Mouse (Mus musculus): ENCODE data around the gene Tmem132a. TPM values are rescaled to one million over a fixed set of nuclear protein-coding genes. Genes with fewer than 3 reads are reported as not detected.

The Tmem132a gene
- polyA plus RNA-seq, 1 experiment from 2014 or later: 173 TPM

- Histone ChIP-seq H3K27ac (replicated peaks) (no peak overlapping the region), H3K9ac (replicated peaks) (no peak overlapping the region), H3K36me3 (peaks cover 49% of the 10 kb centered on the region), H3K4me2 (replicated peaks) (no peak overlapping the region), H3K4me1 (peaks cover 19% of the 10 kb centered on the region), H3K9me3 (no peaks in the 10 kb centered on the region), H3K4me3 (no peak overlapping the region), H3K27me3 (no peaks in the 10 kb centered on the region)
- 93% methylated on average over 8 of the region's 8 CpGs for WGBS
- no peak for ATAC-seq (replicated peaks)
These were observed 27.8 kb upstream of the Tmem132a start for GRCm38 (mm10) chr19:10897491-10897890.

DNA sequence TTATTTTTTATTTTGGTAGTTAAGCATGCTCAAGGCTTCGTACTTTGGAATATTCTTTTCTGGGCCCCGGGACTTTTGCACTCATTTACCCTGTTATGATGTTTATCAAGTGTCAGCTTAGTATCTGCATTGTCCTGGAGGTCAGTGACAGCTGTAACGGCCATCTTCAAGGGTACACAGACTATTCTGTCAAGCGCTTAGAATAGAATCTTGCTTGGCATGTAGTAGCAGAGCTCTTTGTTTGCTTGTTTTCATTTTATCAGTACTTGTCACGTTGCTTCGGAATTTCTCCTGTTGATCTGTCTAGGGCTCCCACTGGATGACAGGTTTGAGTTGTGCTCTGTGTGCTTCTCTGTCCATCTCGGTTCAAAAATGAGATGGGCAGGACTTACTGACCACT is 27.1 kb upstream of the Tmem132a start:
- Histone ChIP-seq H3K4me3 (peak overlapping the region; percentile 73), H3K4me2 (replicated peaks) (peak overlapping the region; percentile 80), H3K27ac (replicated peaks) (no peak overlapping the region), H3K9me3 (no peaks in the 10 kb centered on the region), H3K27me3 (no peaks in the 10 kb centered on the region), H3K36me3 (peaks cover 42% of the 10 kb centered on the region), H3K9ac (replicated peaks) (peak overlapping the region; percentile 89), H3K4me1 (peaks cover 19% of the 10 kb centered on the region)
- ATAC-seq (replicated peaks): no peak
- WGBS: 87% methylated on average over 7 of the region's 7 CpGs

GRCm38 (mm10) chr19:10895708-10896107 is 26.0 kb upstream of the Tmem132a start:
- Histone ChIP-seq H3K9me3 (no peaks in the 10 kb centered on the region), H3K4me1 (peaks cover 19% of the 10 kb centered on the region), H3K27me3 (no peaks in the 10 kb centered on the region), H3K27ac (replicated peaks) (peak overlapping the region; percentile 92), H3K36me3 (peaks cover 31% of the 10 kb centered on the region), H3K9ac (replicated peaks) (peak overlapping the region; percentile 89), H3K4me3 (peak overlapping the region; percentile 73), H3K4me2 (replicated peaks) (peak overlapping the region; percentile 80)
- WGBS: 2% methylated on average over 16 of the region's 16 CpGs
- no peak for ATAC-seq (replicated peaks)

DNA sequence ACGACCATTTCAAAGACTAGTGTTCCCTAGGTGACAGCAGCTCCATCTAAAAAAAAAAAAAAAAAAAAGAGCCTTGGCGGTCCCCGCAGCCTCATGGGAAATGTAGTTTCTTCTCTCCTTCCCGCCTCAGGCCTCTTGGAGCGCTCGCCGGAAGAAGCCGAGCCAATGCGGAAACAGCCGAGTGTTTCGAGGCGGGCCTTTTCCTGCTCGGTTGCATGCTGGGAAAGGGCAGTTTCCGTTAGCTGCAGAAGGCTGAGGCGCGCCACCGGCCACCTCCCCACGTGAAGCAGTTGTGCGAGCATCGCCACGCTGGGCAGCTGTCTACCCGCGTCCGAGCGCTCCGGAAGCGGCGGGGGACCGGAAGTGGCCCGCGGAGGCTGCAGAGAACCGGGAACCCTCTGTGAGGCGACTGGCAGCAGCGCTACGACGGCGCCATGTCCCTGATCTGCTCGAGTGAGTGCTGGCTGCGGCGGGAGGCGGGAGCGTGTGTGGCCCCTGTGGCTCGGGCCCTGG is 25.3 kb upstream of the Tmem132a start, which contains the start of gene Prpf19:
TSS of gene Prpf19 (plus strand) at position 216 of the 513 bp plus-strand sequence.
- Histone ChIP-seq H3K9ac (replicated peaks) (peak within 1 kb of the TSS; percentile 89), H3K4me3 (peak within 1 kb of the TSS; percentile 73), H3K4me1 (peaks cover 19% of the 10 kb centered on the region), H3K36me3 (peaks cover 24% of the 10 kb centered on the region), H3K27ac (replicated peaks) (peak within 1 kb of the TSS; percentile 92), H3K4me2 (replicated peaks) (peak within 1 kb of the TSS; percentile 80), H3K9me3 (no peaks in the 10 kb centered on the region), H3K27me3 (no peaks in the 10 kb centered on the region)
- under 1% methylated on average over 43 of the region's 43 CpGs for WGBS
- peak; percentile 97 for ATAC-seq (replicated peaks)

DNA sequence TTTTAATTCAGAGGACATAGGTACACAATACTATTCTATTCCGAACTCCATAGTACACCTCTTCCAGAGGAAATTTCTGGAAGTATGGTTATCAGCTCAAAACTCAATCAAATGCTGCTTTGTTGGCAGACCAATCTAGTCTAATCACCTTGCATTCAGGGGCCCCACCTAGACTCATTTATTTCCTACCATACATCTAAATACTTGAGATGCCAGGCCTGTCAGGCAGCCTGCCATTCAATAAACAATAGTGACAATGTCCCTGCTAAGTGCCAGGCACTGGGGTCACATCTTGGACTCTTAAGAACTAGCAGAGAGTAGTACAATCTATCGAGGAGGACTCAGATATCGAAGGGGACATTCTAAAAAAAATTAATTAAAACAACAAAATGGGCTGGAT is 22.5 kb upstream of the Tmem132a start:
- no peaks in the 10 kb centered on the region for H3K9me3 ChIP-seq
- WGBS: 91% methylated on average over 3 of the region's 3 CpGs
- peaks cover 16% of the 10 kb centered on the region for H3K4me1 ChIP-seq
- H3K36me3 ChIP-seq: no peaks in the 10 kb centered on the region
- ATAC-seq (replicated peaks): no peak
- H3K4me3 ChIP-seq: no peak overlapping the region
- H3K9ac ChIP-seq (replicated peaks): no peak overlapping the region
- no peak overlapping the region for H3K27ac ChIP-seq (replicated peaks)
- H3K27me3 ChIP-seq: no peaks in the 10 kb centered on the region
- no peak overlapping the region for H3K4me2 ChIP-seq (replicated peaks)

DNA sequence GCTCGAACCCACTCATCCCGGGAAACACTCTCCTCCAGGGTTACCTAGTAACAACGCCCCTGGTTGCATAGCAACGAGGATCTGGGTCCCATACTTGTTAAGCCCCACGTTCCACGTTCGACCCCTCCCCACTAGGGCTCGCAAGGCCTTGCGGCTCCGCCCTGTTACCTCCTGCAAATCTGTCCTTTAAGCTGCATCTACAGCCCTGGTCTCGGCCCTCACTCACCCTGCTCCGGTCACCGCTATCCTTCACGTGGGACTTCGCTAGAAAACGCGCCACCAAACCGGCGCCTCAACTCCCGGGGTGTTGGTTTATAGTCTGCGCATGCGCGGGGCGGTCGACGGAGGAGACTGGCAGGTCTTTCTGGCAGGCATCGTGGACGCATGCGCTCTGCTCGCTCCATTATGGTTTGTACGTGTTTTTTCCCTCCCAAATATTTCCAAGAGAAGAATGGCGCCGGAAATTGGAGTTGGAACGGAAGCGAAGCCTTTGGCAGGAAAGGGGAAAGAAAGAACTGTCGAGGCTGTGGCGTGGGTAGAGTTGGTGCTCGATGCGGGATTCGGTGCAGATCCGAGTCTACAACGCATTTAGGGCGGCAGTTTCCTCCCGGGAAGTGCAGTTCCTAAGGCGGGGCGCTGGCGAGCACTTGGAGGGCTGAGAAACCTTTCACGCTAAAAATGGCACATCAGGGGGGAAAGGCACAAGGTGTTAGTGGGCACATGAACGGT is 11.8 kb upstream of the Tmem132a start, which contains the start of gene Tmem109:
TSS of gene Tmem109 (minus strand) at position 576 of the 729 bp plus-strand sequence.
- H3K27me3 ChIP-seq: no peaks in the 10 kb centered on the region
- H3K27ac ChIP-seq (replicated peaks): peak within 1 kb of the TSS; percentile 99
- peaks cover 28% of the 10 kb centered on the region for H3K4me1 ChIP-seq
- H3K9me3 ChIP-seq: no peaks in the 10 kb centered on the region; the same call in 1 of the 2 replicates
- H3K9ac ChIP-seq (replicated peaks): peak within 1 kb of the TSS; percentile 74
- ATAC-seq (replicated peaks): peak; percentile 95
- peak within 1 kb of the TSS; percentile 58 for H3K4me3 ChIP-seq
- no peaks in the 10 kb centered on the region for H3K36me3 ChIP-seq
- peak within 1 kb of the TSS; percentile 93 for H3K4me2 ChIP-seq (replicated peaks)
- under 1% methylated on average over 49 of the region's 49 CpGs for WGBS

- Histone ChIP-seq H3K27me3 (no peaks in the 10 kb centered on the region), H3K9me3 (no peaks in the 10 kb centered on the region; the same call in 1 of the 2 replicates), H3K4me3 (peak overlapping the region; percentile 58), H3K36me3 (no peaks in the 10 kb centered on the region), H3K27ac (replicated peaks) (peak overlapping the region; percentile 99), H3K9ac (replicated peaks) (peak overlapping the region; percentile 74), H3K4me1 (peaks cover 28% of the 10 kb centered on the region), H3K4me2 (replicated peaks) (peak overlapping the region; percentile 93)
- WGBS: under 1% methylated on average over 14 of the region's 14 CpGs
- no peak; the same call in 1 of the 2 replicates for ATAC-seq (replicated peaks)
These were observed 11.3 kb upstream of the Tmem132a start for GRCm38 (mm10) chr19:10880975-10881425.

DNA sequence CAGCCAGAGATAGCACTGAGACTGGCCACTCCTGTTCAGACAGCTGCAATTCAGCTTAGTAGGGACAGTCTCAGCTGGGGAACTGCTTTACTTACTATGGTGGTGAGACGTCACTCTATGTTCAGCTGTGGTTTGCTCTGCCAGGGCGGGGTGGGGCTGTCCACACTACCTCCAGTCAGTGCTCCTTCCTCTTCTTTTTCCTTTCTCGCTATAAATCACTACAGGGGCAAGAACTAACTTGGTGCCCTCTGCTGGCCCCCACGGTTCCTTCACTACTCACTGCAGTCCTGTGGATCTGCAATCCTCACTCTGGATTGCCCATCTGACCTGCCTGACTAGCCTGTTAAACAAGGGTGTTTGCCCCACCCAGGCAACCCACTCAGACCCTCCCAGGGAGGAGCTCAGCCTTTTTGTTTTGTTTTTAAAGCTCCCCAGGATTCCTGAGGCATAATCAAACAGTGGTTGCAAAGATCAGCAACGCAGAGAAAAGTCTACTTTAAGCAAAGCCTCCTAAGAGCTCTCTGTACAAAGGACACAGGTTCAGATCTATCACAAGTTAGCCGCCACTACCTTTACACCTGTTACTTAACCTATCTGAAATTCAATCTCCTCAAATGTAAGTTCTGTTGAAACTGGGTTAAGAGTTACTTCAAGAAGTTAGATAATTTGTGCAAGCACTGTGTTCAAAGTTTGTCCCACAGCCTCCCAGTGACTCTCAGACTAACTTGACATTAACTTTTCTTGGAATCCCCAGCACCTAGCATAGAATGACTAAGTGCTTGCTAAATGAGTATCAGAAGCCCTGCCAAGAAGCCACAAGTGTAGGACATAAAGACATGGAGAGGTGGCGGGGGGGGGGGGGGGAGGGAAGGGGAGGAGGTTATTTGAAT is 10.6 kb upstream of the Tmem132a start:
- 29% methylated on average over 7 of the region's 7 CpGs for WGBS
- peak; percentile 1; the same call in 1 of the 2 replicates for ATAC-seq (replicated peaks)
- Histone ChIP-seq H3K36me3 (no peaks in the 10 kb centered on the region), H3K9ac (replicated peaks) (peak overlapping the region; percentile 74; the same call in 1 of the 2 replicates), H3K27me3 (no peaks in the 10 kb centered on the region), H3K27ac (replicated peaks) (peak overlapping the region; percentile 99; the same call in 1 of the 2 replicates), H3K4me3 (peak overlapping the region; percentile 58), H3K4me2 (replicated peaks) (peak overlapping the region; percentile 93), H3K4me1 (peaks cover 28% of the 10 kb centered on the region), H3K9me3 (no peaks in the 10 kb centered on the region; the same call in 1 of the 2 replicates)

GRCm38 (mm10) chr19:10878201-10878837 is 8.6 kb upstream of the Tmem132a start:
- no peak overlapping the region for H3K27ac ChIP-seq (replicated peaks)
- ATAC-seq (replicated peaks): no peak
- H3K9ac ChIP-seq (replicated peaks): no peak overlapping the region
- H3K36me3 ChIP-seq: peaks cover 10% of the 10 kb centered on the region
- no peak overlapping the region for H3K4me2 ChIP-seq (replicated peaks)
- WGBS: 86% methylated on average over 7 of the region's 7 CpGs
- H3K9me3 ChIP-seq: no peaks in the 10 kb centered on the region
- no peak overlapping the region for H3K4me3 ChIP-seq
- H3K27me3 ChIP-seq: no peaks in the 10 kb centered on the region
- H3K4me1 ChIP-seq: peaks cover 28% of the 10 kb centered on the region

GRCm38 (mm10) chr19:10871328-10871961 is 1.7 kb upstream of the Tmem132a start:
- Histone ChIP-seq H3K4me1 (peaks cover 28% of the 10 kb centered on the region), H3K9ac (replicated peaks) (no peak overlapping the region), H3K27ac (replicated peaks) (no peak overlapping the region), H3K4me3 (no peak overlapping the region), H3K27me3 (no peaks in the 10 kb centered on the region), H3K4me2 (replicated peaks) (no peak overlapping the region), H3K36me3 (peaks cover 31% of the 10 kb centered on the region), H3K9me3 (no peaks in the 10 kb centered on the region)
- 82% methylated on average over 14 of the region's 14 CpGs for WGBS
- no peak for ATAC-seq (replicated peaks)

DNA sequence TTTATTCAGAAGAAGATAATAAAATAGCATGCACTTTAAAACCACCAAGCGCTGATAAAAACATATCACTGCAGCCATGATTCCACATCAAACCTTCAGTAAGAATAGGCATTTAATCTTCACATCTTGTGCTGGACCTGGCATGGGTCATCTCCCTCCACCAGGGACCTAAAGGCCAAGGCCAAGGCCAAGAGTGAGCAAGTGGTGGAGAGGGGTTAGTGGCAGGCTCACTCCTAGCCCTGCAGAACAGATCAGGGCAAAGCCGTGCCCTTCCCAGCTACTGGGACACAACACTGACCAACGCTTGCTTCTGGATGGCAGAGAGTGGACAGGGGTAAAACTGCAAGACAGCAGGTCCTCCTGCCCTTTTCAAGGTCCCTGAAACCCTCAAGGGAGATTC is 936 bp upstream of the Tmem132a start:
- Histone ChIP-seq H3K27ac (replicated peaks) (no peak overlapping the region), H3K9ac (replicated peaks) (no peak overlapping the region), H3K27me3 (no peaks in the 10 kb centered on the region), H3K4me1 (peaks cover 28% of the 10 kb centered on the region), H3K4me2 (replicated peaks) (no peak overlapping the region), H3K4me3 (no peak overlapping the region), H3K9me3 (no peaks in the 10 kb centered on the region), H3K36me3 (peaks cover 36% of the 10 kb centered on the region)
- WGBS: 82% methylated on average over 3 of the region's 3 CpGs
- ATAC-seq (replicated peaks): no peak
